Mouse (Mus musculus): ENCODE measurements around the gene Vipr2. TPM values are rescaled to one million over a fixed set of nuclear protein-coding genes. Genes with fewer than 3 reads are reported as not detected.

Gene Vipr2
- total RNA-seq, 1 experiment from 2014 or later: not detected

Other genes starting within 250 kb of the Vipr2 start
- gene Zfp386, start 30.0 kb upstream of the Vipr2 start, total RNA-seq (2017): 36.1 to 55.1 TPM (median 37.0 TPM) in 3 replicates
- 0.29 TPM in 1 of 3 replicates, not detected in the others for gene Wdr60, start 185.3 kb downstream of the Vipr2 start, total RNA-seq (2017)
- gene Gm11027, start 197.7 kb downstream of the Vipr2 start, total RNA-seq (2017): not detected in 3 replicates
- gene Esyt2, start 203.5 kb downstream of the Vipr2 start, total RNA-seq (2017): 96.6 to 130 TPM (median 98.1 TPM) in 3 replicates